In the genomic region with DNA sequence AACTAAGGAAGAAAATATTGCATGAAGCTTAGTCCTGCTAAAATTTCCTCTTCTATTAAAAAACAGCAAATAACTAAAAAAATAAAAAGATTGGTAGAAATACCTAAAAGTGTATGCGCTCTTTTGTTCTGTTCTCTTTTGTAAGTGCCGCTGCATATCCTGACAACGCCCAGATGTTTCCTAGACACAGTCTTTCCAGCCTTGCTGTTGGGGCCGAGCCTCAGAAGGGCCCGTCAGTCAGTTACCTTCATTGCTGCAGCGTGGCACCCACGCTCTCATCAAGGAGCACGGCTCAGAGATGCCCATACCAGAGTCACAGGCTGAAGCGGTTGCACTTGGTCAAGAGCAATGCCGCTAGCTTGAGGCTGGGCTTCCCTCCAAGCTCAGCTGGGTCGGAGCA, we compare ENCODE assay signal across 12 mouse cellular contexts.
A peak's percentile ranks its signal among the peaks of the same experiment; 100 is the strongest.
DNase-seq lines count a peak whose midpoint lies in the region; ATAC-seq and TF ChIP-seq lines count a peak whose summit lies in the region.
"Had no signal": no experiment of that assay in that cellular context is flagged by ENCODE, and none has a peak within 500 bp of the region (broad histone marks: within the 10 kb centered on the region; RNA-seq: fewer than 3 reads in every experiment).

No protein-coding gene starts in this region.

- intact Hi-C loops in gastrocnemius, adult 2 months (cut with DNase I): no loop called here

- no peaks in the 10 kb centered on the region for H3K9me3 ChIP-seq in lung, postnatal 0 days (ENCODE audit: low read length)
- H3K9me3 ChIP-seq in heart, embryonic 13.5 days: 0 out of 2 replicates have a peak, but pooled peaks cover 5% of the 10 kb centered on the region
- H3K9me3 ChIP-seq: neural tube, embryonic 12.5 days; stomach, embryonic 15.5 days had no signal

- peak overlapping the region; percentile 36; the same call in 1 of the 2 replicates for H3K27ac ChIP-seq in gastrocnemius, adult 2 months
- H3K27ac ChIP-seq in lung, postnatal 0 days (ENCODE audit: low read length): peak overlapping the region; percentile 39
- H3K27ac ChIP-seq in heart, embryonic 13.5 days (replicated peaks): peak overlapping the region; percentile 88
- H3K27ac ChIP-seq: hindbrain, postnatal 0 days; neural tube, embryonic 12.5 days; stomach, embryonic 15.5 days had no signal

- H3K4me2 ChIP-seq in lung, postnatal 0 days (replicated peaks; ENCODE audit: low read depth, low read length): no peak overlapping the region
- H3K4me2 ChIP-seq in heart, embryonic 13.5 days: no peak overlapping the region
- H3K4me2 ChIP-seq: neural tube, embryonic 12.5 days had no signal

- no peak overlapping the region for H3K9ac ChIP-seq in lung, postnatal 0 days (replicated peaks; ENCODE audit: low read depth)
- H3K9ac ChIP-seq in heart, embryonic 13.5 days: no peak overlapping the region
- H3K9ac ChIP-seq: neural tube, embryonic 12.5 days; stomach, embryonic 15.5 days had no signal

- peak; percentile 43; the same call in 1 of the 2 replicates for ATAC-seq in lung, postnatal 0 days
- no peak for ATAC-seq in heart, embryonic 13.5 days (ENCODE audit: extremely low read depth, insufficient number of reproducible peaks, low FRiP score, low TSS enrichment)

- no peaks in the 10 kb centered on the region for H3K4me1 ChIP-seq in lung, postnatal 0 days (ENCODE audit: insufficient read depth, low read depth, low read length)
- peaks cover 59% of the 10 kb centered on the region for H3K4me1 ChIP-seq in heart, embryonic 13.5 days
- H3K4me1 ChIP-seq: neural tube, embryonic 12.5 days had no signal

- no peak overlapping the region for H3K4me3 ChIP-seq in gastrocnemius, adult 2 months
- H3K4me3 ChIP-seq in lung, postnatal 0 days (ENCODE audit: low read depth, low read length): no peak overlapping the region
- H3K4me3 ChIP-seq in heart, embryonic 13.5 days: no peak overlapping the region
- H3K4me3 ChIP-seq: neural tube, embryonic 12.5 days; stomach, embryonic 15.5 days had no signal

- TF ChIP-seq EP300 in lung, postnatal 0 days (IDR thresholded peaks at IDR 0.05): no peak

- WGBS in lung, postnatal 0 days: 57% methylated on average over 11 of the region's 11 CpGs
- 80% methylated on average over 11 of the region's 11 CpGs for WGBS in heart, embryonic 13.5 days

- no peaks in the 10 kb centered on the region for H3K36me3 ChIP-seq in lung, postnatal 0 days (ENCODE audit: insufficient read depth, low read length)
- no peaks in the 10 kb centered on the region for H3K36me3 ChIP-seq in heart, embryonic 13.5 days
- H3K36me3 ChIP-seq: neural tube, embryonic 12.5 days; stomach, embryonic 15.5 days had no signal

- no peak for TF ChIP-seq CTCF in gastrocnemius, adult 2 months (IDR thresholded peaks at IDR 0.05)
- no peak for TF ChIP-seq CTCF in lung, postnatal 0 days (IDR thresholded peaks at IDR 0.05)

- no peaks in the 10 kb centered on the region for H3K27me3 ChIP-seq in lung, postnatal 0 days (replicated peaks; ENCODE audit: insufficient read depth, low read length)
- no peaks in the 10 kb centered on the region for H3K27me3 ChIP-seq in heart, embryonic 13.5 days (replicated peaks)
- H3K27me3 ChIP-seq: neural tube, embryonic 12.5 days; stomach, embryonic 15.5 days had no signal

- no peak for DNase-seq in gastrocnemius, adult 2 months
- DNase-seq in gastrocnemius, postnatal 10 days: no peak
- peak; percentile 21 for DNase-seq in lung, postnatal 0 days (ENCODE audit: low spot score)
- DNase-seq in lung, postnatal 10 days: no peak
- DNase-seq in kidney, postnatal 25 days: peak; percentile 16 to 50
- no peak for DNase-seq in ovary, postnatal 14 days (ENCODE audit: low spot score)
- no peak for DNase-seq in layer of hippocampus, adult 11-12 months (ENCODE audit: low spot score)
- DNase-seq: right cerebral cortex, postnatal 14 days had no signal

Comparison
In these comparisons a context has a peak if more than half of its experiments do, and no peak if none do; other contexts are left out.
1. DNase-seq: peak in lung, postnatal 0 days (single experiment) and kidney, postnatal 25 days (2 of 2); none in gastrocnemius, adult 2 months (single experiment), gastrocnemius, postnatal 10 days (single experiment), lung, postnatal 10 days (single experiment), ovary, postnatal 14 days (single experiment) and layer of hippocampus, adult 11-12 months (single experiment).
2. H3K27ac ChIP-seq: peak in every context shown above with its lines; median percentile 88 in heart, embryonic 13.5 days; 39 in lung, postnatal 0 days; 36 in gastrocnemius, adult 2 months.